Mouse (Mus musculus) bone marrow macrophage, adult 2 months (primary cell): Measurements from ENCODE around the gene Wdr20. TPM values are rescaled to one million over a fixed set of nuclear protein-coding genes. Genes with fewer than 3 reads are reported as not detected.

Source experiments
- H3K27ac ChIP-seq: 2 replicates; pipeline ENCODE4 v1.5.1; 2012; ENCODE audit warnings: low read depth, low read length; ENCODE audit not compliant: insufficient read depth
- H3K4me1 ChIP-seq: 2 replicates; pipeline ENCODE4 v1.6.1; 2012; ENCODE audit warnings: low read length; ENCODE audit not compliant: control insufficient read depth, insufficient read depth
- H3K4me3 ChIP-seq: 2 replicates; pipeline ENCODE4 v1.5.1; 2012; ENCODE audit warnings: mild to moderate bottlenecking, low read length, moderate library complexity; ENCODE audit not compliant: insufficient read depth
- CTCF ChIP-seq: IDR thresholded peaks from 2 replicates; pipeline ENCODE4 v1.5.1; 2012; ENCODE audit warnings: low read depth, mild to moderate bottlenecking, low read length, moderate library complexity
- POLR2A ChIP-seq: IDR thresholded peaks from 2 replicates; pipeline ENCODE4 v1.6.1; 2012; ENCODE audit warnings: mild to moderate bottlenecking, low read depth, low read length, borderline replicate concordance
- polyA plus RNA-seq: library from polyadenylated mRNA; stranded (reverse); fragments of >200 nt; gene quantifications from 2 replicates; pipeline ENCODE4 v1.2.4, GENCODE M21; 2012; ENCODE audit not compliant: missing spikeins, insufficient read depth, insufficient read length

Gene Wdr20
- polyA plus RNA-seq, 1 experiment = 33.7 TPM

- Histone ChIP-seq H3K27ac (no peak overlapping the region), H3K4me3 (no peak overlapping the region), H3K4me1 (peaks cover 15% of the 10 kb centered on the region)
- no peak for TF ChIP-seq CTCF
These were observed 13.2 kb downstream of the Wdr20 start for GRCm38 (mm10) chr12:110750770-110751439.

GRCm38 (mm10) chr12:110752703-110753102 is 15.0 kb downstream of the Wdr20 start:
- H3K4me1 ChIP-seq = peaks cover 26% of the 10 kb centered on the region
- H3K4me3 ChIP-seq = no peak overlapping the region
- no peak for TF ChIP-seq POLR2A
- H3K27ac ChIP-seq = no peak overlapping the region

GRCm38 (mm10) chr12:110753976-110754375 is 16.2 kb downstream of the Wdr20 start:
- TF ChIP-seq CTCF (no peak), POLR2A (no peak)
- H3K4me3 ChIP-seq = no peak overlapping the region
- H3K27ac ChIP-seq = no peak overlapping the region
- peaks cover 27% of the 10 kb centered on the region for H3K4me1 ChIP-seq

- Histone ChIP-seq H3K4me3 (no peak overlapping the region), H3K4me1 (peaks cover 23% of the 10 kb centered on the region), H3K27ac (no peak overlapping the region)
- TF ChIP-seq POLR2A (no peak), CTCF (no peak)
These were observed 19.4 kb downstream of the Wdr20 start for GRCm38 (mm10) chr12:110757161-110757560.

- no peak overlapping the region for H3K4me3 ChIP-seq
- TF ChIP-seq POLR2A = no peak
- no peak for TF ChIP-seq CTCF
- H3K27ac ChIP-seq = no peak overlapping the region
- peaks cover 31% of the 10 kb centered on the region for H3K4me1 ChIP-seq
These were observed 21.2 kb downstream of the Wdr20 start for GRCm38 (mm10) chr12:110758932-110759331.

GRCm38 (mm10) chr12:110762321-110762720 is 24.6 kb downstream of the Wdr20 start:
- H3K4me1 ChIP-seq = peaks cover 43% of the 10 kb centered on the region
- H3K27ac ChIP-seq = no peak overlapping the region
- TF ChIP-seq POLR2A (no peak), CTCF (no peak)
- no peak overlapping the region for H3K4me3 ChIP-seq

- no peak overlapping the region for H3K4me3 ChIP-seq
- H3K27ac ChIP-seq = peak overlapping the region; percentile 60
- H3K4me1 ChIP-seq = peaks cover 44% of the 10 kb centered on the region
- TF ChIP-seq POLR2A = no peak
- no peak for TF ChIP-seq CTCF
These were observed 26.8 kb downstream of the Wdr20 start for GRCm38 (mm10) chr12:110764531-110764930.

GRCm38 (mm10) chr12:110768562-110768961 is 30.8 kb downstream of the Wdr20 start:
- no peak overlapping the region for H3K27ac ChIP-seq
- no peak overlapping the region for H3K4me3 ChIP-seq
- H3K4me1 ChIP-seq = peaks cover 55% of the 10 kb centered on the region
- TF ChIP-seq CTCF = no peak
- no peak for TF ChIP-seq POLR2A

GRCm38 (mm10) chr12:110769660-110770297 is 32.0 kb downstream of the Wdr20 start:
- TF ChIP-seq POLR2A (no peak), CTCF (no peak)
- Histone ChIP-seq H3K27ac (no peak overlapping the region), H3K4me3 (no peak overlapping the region), H3K4me1 (peaks cover 48% of the 10 kb centered on the region)

- Histone ChIP-seq H3K27ac (no peak overlapping the region), H3K4me1 (peaks cover 45% of the 10 kb centered on the region)
These were observed 32.9 kb downstream of the Wdr20 start for GRCm38 (mm10) chr12:110770479-110771247.

More at GRCm38 (mm10) chr12:110770479-110771247, 32.9 kb downstream of the Wdr20 start:
- TF ChIP-seq CTCF (no peak), POLR2A (no peak)
- H3K4me3 ChIP-seq = no peak overlapping the region
